Mouse (Mus musculus): ENCODE data around the gene Ncor2.

GRCm38 (mm10) chr5:124969790-124970189, 209.2 kb downstream of the Ncor2 start:
- TF ChIP-seq CHD2 (IDR thresholded peaks at IDR 0.05; ENCODE audit: low read depth, low read length) = no peak
- no peak for TF ChIP-seq ZNF384 (IDR thresholded peaks at IDR 0.05; ENCODE audit: low read depth, low read length)
- no peak for TF ChIP-seq MAFK (IDR thresholded peaks at IDR 0.05; ENCODE audit: insufficient read depth, low read depth, low read length)
